Mouse (Mus musculus) kidney, embryonic 14.5 days (tissue): ENCODE measurements around the gene Faap24. TPM values are rescaled to one million over a fixed set of nuclear protein-coding genes. Genes with fewer than 3 reads are reported as not detected.

ENCODE experiments used
- ATAC-seq: fragments of 200-750 bp; cut with Nextera tagmentation; 2 replicates; pipeline ENCODE4 v1.8.0; 2017; ENCODE audit warnings: moderate number of reproducible peaks, mild to moderate bottlenecking, moderate TSS enrichment, moderate library complexity; ENCODE audit not compliant: low FRiP score, low TSS enrichment
- H3K27ac ChIP-seq: fragments of 300-500 bp; sonication (generic); 2 replicates; pipeline ENCODE4 v1.5.1; 2014; ENCODE audit warnings: low read depth, mild to moderate bottlenecking, low read length, moderate library complexity, mixed read lengths
- H3K27me3 ChIP-seq: fragments of 300-500 bp; sonication (generic); 2 replicates; pipeline ENCODE4 v1.6.1; 2014; ENCODE audit warnings: mild to moderate bottlenecking, low read length; ENCODE audit not compliant: control insufficient read depth, insufficient read depth
- H3K36me3 ChIP-seq: fragments of 300-500 bp; sonication (generic); 2 replicates; pipeline ENCODE4 v1.6.1; 2014; ENCODE audit warnings: low read length, mixed read lengths; ENCODE audit not compliant: control insufficient read depth, insufficient read depth
- H3K4me1 ChIP-seq: fragments of 300-500 bp; sonication (generic); 2 replicates; pipeline ENCODE4 v1.6.1; 2014; ENCODE audit warnings: low read length, mixed read lengths; ENCODE audit not compliant: control insufficient read depth, insufficient read depth
- H3K4me2 ChIP-seq: fragments of 300-500 bp; sonication (generic); replicated peaks from 2 replicates; pipeline ENCODE4 v1.6.1; 2014; ENCODE audit warnings: low read depth, mild to moderate bottlenecking, low read length
- H3K4me3 ChIP-seq: fragments of 300-500 bp; sonication (generic); 2 replicates; pipeline ENCODE4 v1.5.1; 2014; ENCODE audit warnings: mild to moderate bottlenecking, low read length
- H3K9ac ChIP-seq: fragments of 300-500 bp; sonication (generic); 2 replicates; pipeline ENCODE4 v1.6.1; 2014; ENCODE audit warnings: low read depth, mild to moderate bottlenecking, low read length, moderate library complexity
- H3K9me3 ChIP-seq: fragments of 300-500 bp; sonication (generic); 2 replicates; pipeline ENCODE4 v1.6.1; 2016; ENCODE audit warnings: low read length; ENCODE audit not compliant: control insufficient read depth
- WGBS: fragments of 180-500 bp; shearing (Covaris S2); extraction: QIAGEN DNeasy Blood & Tissue Kit; methylation state at CpG from one replicate; pipeline ENCODE4 v1.1.7; 2014; 5-methylcytosine and 5-hydroxymethylcytosine counted together
- polyA plus RNA-seq: library from polyadenylated mRNA; unstranded; fragments of >200 nt; fragmentation: Nextera tagmentation; extraction: Ambion mirVana; gene quantifications from 2 replicates; pipeline ENCODE4 v1.2.1, GENCODE M21; 2014

Gene Faap24
- polyA plus RNA-seq, 1 experiment from 2014 or later, result 18.0 TPM

DNA sequence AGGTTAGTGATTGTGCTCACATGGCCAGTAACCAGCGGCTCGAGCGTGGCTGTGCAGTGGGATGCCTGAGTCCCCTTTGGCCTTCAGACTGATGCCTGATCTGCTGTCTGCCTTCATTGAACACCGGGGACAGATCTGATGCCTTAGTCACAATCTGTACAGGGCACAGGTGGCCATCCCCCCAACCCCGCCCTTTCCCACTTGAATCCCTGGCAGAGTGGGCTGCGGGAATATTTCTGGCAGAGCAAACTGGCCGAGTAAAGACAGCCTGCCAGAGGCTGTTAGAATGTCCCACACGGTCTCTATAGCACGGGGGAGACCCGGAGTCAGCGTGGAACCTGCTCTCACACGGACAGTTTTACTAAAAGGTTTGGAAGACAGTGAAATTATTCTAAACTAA is 39.0 kb downstream of the Faap24 start:
- no peaks in the 10 kb centered on the region for H3K36me3 ChIP-seq
- H3K27me3 ChIP-seq, result no peaks in the 10 kb centered on the region
- H3K4me3 ChIP-seq, result no peak overlapping the region
- H3K27ac ChIP-seq, result no peak overlapping the region
- peaks cover 9% of the 10 kb centered on the region for H3K4me1 ChIP-seq
- H3K9ac ChIP-seq, result no peak overlapping the region
- no peak overlapping the region for H3K4me2 ChIP-seq
- no peaks in the 10 kb centered on the region for H3K9me3 ChIP-seq
- 86% methylated on average over 12 of the region's 12 CpGs for WGBS
- ATAC-seq, result no peak

DNA sequence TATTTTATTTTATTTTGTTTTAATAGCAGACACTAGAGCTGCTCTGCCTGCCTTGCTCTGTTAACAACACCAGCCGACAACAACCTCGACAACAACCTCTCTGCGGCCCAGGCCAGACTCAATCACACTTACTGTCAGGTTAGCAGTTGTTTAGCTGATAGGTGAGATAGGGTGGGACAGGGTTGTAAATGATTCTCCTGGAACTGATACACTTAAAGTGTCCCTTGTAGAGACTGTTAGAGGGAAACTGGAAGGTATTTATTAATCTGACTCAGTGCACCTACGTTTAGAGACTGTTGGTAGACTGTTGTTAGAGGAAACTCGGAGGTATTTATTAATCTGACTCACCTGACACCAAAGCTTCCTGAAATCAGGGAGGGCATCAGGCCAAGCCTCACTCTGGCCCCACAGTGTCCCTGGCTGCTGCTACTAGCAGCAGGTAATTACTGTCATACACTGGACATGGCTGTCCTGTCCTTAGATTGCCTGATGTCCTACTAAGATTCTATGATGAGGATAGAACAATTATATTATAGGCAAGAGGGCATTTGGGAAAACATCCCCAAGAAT is 41.2 kb downstream of the Faap24 start:
- H3K4me2 ChIP-seq, result no peak overlapping the region
- H3K27ac ChIP-seq, result no peak overlapping the region
- no peaks in the 10 kb centered on the region for H3K36me3 ChIP-seq
- WGBS, result 47% methylated on average over 5 of the region's 5 CpGs
- no peaks in the 10 kb centered on the region for H3K27me3 ChIP-seq
- H3K9me3 ChIP-seq, result no peaks in the 10 kb centered on the region
- H3K9ac ChIP-seq, result no peak overlapping the region
- H3K4me3 ChIP-seq, result no peak overlapping the region
- no peak; the same call in 1 of the 2 replicates for ATAC-seq
- peaks cover 4% of the 10 kb centered on the region; the same call in 1 of the 2 replicates for H3K4me1 ChIP-seq

DNA sequence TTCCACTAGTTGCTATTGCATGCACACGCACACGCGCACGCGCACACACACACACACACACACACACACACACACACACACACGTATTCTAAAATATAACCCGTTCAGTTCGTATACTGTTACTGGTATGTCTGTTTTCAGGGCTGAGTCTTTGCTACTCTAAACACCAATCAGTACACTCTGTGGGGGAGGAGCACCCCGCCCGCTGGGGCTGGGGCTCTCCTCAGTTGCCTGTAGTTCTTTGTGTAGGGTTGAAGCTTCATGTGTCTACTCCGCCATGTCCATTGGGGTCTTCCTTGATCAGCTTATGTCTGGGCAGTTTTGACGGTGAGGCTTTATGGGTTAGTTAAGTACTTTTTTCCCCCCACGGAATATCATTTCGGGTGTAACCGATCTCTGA is 43.3 kb downstream of the Faap24 start:
- ATAC-seq, result no peak
- Histone ChIP-seq H3K36me3 (no peaks in the 10 kb centered on the region), H3K4me3 (no peak overlapping the region), H3K9ac (no peak overlapping the region), H3K4me1 (peaks cover 4% of the 10 kb centered on the region; the same call in 1 of the 2 replicates), H3K27me3 (no peaks in the 10 kb centered on the region), H3K9me3 (no peaks in the 10 kb centered on the region), H3K27ac (no peak overlapping the region), H3K4me2 (no peak overlapping the region)
- 92% methylated on average over 15 of the region's 15 CpGs for WGBS

DNA sequence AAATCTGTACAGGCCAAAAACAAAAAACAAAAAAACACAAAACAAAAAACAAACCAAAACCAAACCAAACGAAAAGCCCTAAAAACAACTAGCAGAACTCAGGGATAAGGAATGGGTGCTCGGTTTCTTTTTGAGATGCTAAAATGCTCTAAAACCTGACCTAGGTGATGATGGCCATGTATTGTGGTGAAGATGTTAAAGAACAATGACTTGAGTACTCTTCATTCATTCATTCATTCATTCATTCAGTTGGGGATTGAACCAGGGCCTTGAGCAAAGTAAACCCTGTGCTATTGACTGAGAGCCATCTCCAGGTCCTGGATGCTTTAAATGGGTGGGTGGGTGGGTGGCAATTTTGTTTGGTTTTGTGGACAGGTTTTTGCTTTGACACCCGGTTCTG is 45.5 kb downstream of the Faap24 start:
- Histone ChIP-seq H3K36me3 (no peaks in the 10 kb centered on the region), H3K9me3 (no peaks in the 10 kb centered on the region), H3K4me1 (peaks cover 8% of the 10 kb centered on the region; the same call in 1 of the 2 replicates), H3K27ac (no peak overlapping the region), H3K4me3 (no peak overlapping the region), H3K4me2 (no peak overlapping the region), H3K9ac (no peak overlapping the region), H3K27me3 (no peaks in the 10 kb centered on the region)
- WGBS, result 94% methylated on average over 3 of the region's 3 CpGs
- no peak for ATAC-seq

DNA sequence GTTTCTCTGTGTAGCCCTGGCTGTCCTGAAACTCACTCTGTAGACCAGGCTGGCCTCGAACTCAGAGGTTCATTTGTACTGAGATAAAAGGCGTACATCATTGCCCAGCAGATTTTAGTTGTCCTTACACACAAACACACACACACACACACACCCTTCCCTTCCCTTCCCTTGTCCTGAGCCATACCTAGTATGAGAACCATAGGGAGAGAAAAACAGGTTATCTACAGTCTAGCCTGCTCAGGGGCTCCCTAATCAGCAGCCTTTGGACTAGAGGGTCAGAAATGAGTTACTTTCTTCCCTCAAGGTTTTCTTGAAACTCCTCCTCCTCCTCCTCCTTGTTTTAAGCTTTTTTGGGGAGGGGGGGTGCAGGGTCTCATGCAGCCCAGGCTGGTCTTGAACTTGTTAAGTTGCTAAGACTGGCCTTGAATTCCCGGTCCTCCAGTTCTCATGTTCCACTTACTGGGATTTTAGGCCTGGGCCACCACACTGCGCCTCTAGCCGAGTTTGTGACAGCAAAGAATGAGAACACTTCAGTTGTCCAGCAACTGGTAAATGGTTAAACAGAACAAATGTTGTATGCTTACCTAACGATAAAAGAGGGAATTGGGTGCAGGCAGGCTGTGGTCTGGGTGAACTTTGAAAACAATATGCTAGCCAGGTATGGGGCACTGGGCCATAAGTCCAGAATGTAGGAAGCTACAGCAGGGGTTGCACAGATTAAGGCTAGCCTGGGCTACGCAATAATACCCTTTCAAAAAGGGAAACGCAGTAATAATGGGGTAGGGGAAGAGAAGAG is 46.6 kb downstream of the Faap24 start:
- no peak overlapping the region for H3K4me2 ChIP-seq
- H3K9me3 ChIP-seq, result no peaks in the 10 kb centered on the region
- H3K27ac ChIP-seq, result no peak overlapping the region
- H3K27me3 ChIP-seq, result no peaks in the 10 kb centered on the region
- no peak overlapping the region for H3K9ac ChIP-seq
- no peaks in the 10 kb centered on the region for H3K36me3 ChIP-seq
- peaks cover 6% of the 10 kb centered on the region; the same call in 1 of the 2 replicates for H3K4me1 ChIP-seq
- ATAC-seq, result no peak
- WGBS, result 86% methylated on average over 8 of the region's 8 CpGs
- H3K4me3 ChIP-seq, result no peak overlapping the region

DNA sequence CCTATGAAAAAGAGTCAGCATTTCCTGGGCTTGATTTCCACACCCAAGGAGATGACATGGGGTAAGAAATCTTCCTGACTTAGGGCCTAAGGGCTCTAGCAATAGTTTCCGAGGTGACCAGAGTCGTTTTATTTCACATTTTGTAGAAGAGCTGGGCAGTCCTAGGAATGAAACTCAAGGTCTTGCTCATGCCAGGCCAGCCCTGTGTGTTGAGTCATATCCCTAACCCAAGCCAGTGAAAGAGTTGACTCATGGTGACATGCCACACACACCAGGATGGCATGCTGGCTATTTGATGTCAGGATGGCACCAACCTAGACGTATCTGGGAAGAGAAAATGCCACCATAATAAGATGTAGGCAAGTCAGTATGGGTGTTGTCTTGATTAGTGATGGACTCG is 47.6 kb downstream of the Faap24 start:
- WGBS, result 84% methylated on average over 4 of the region's 4 CpGs
- no peak for ATAC-seq
- H3K27me3 ChIP-seq, result no peaks in the 10 kb centered on the region
- no peaks in the 10 kb centered on the region for H3K9me3 ChIP-seq
- H3K4me2 ChIP-seq, result no peak overlapping the region
- no peak overlapping the region for H3K9ac ChIP-seq
- no peak overlapping the region for H3K4me3 ChIP-seq
- no peak overlapping the region for H3K27ac ChIP-seq
- H3K4me1 ChIP-seq, result peaks cover 4% of the 10 kb centered on the region; the same call in 1 of the 2 replicates
- H3K36me3 ChIP-seq, result no peaks in the 10 kb centered on the region

DNA sequence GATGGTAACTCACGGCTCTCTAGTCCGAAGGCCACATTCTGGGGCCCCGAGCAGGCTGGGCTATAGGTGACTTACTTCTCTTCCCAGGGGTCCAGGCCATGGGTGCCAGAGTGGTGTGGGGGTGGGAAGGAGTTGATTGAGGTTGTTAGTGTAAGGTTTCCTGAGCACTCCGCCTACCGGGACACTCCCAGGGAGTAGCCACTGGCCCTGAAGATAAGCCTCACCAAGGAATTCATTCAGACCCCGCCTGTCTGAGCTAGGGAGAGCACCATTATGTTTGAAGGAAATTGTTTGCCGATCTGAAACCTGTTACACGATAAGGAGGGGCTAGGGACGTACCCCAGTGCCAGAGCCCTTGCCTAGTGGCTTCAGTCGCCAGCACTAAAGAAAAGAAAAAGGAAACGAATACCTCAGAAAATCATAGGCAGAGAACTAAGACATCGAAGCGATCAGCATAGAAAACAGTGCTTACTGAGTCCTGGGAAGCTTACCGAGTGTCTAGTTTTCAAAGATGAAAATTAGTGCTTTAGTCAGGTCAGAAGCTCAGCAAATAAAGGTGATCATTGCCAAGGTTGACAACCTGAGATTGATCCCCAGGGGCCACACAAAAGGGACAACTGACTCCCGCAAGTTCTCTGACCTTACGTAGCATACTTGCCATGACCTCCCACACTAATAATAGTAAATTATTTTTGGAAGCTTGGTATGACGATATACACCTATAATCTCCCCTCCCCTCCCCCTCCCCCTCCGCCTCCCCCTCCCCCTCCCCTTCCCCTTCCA is 48.5 kb downstream of the Faap24 start:
- Histone ChIP-seq H3K4me2 (no peak overlapping the region), H3K9me3 (no peaks in the 10 kb centered on the region), H3K4me1 (peaks cover 4% of the 10 kb centered on the region; the same call in 1 of the 2 replicates), H3K36me3 (no peaks in the 10 kb centered on the region), H3K27ac (no peak overlapping the region), H3K4me3 (no peak overlapping the region), H3K9ac (no peak overlapping the region), H3K27me3 (no peaks in the 10 kb centered on the region)
- ATAC-seq, result no peak
- WGBS, result 51% methylated on average over 17 of the region's 18 CpGs

DNA sequence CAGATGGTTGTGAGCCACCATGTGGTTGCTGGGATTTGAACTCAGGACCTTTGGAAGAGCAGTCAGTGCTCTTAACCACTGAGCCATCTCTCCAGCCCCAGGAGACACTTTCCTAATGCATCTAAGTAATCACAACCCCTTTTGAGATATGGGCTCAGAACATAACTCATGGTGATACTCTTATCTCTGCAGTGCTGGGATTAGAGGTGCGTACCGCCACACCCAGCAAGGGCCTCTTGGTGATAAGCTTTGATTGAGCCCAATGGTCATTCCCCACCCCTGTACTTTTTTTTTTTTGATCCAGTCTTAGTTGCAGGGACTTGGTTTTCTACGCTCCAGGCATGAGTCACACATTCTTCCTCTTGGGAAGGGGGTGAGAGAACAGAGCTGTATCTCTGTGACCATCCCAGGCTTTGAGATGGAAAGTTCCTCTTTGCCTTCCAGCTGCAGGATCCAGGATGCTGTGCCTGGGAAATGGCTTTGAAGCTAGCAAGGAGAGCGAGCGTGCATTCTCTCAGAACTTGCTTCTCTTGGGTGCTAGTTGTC is 51.8 kb downstream of the Faap24 start:
- Histone ChIP-seq H3K9me3 (no peaks in the 10 kb centered on the region), H3K4me2 (no peak overlapping the region), H3K36me3 (no peaks in the 10 kb centered on the region), H3K27me3 (no peaks in the 10 kb centered on the region), H3K4me3 (no peak overlapping the region), H3K9ac (no peak overlapping the region), H3K27ac (no peak overlapping the region), H3K4me1 (peaks cover 4% of the 10 kb centered on the region; the same call in 1 of the 2 replicates)
- no peak for ATAC-seq
- 91% methylated on average over 5 of the region's 5 CpGs for WGBS
